Mouse (Mus musculus) forebrain, embryonic 11.5 days (tissue): ENCODE results near the gene Fam189a2. TPM values are rescaled to one million over a fixed set of nuclear protein-coding genes. Genes with fewer than 3 reads are reported as not detected.

Source experiments
- ATAC-seq: fragments of 200-750 bp; cut with Nextera tagmentation; replicated peaks from 2 replicates; pipeline ENCODE4 v1.8.0; 2017; ENCODE audit warnings: moderate TSS enrichment; ENCODE audit not compliant: low FRiP score
- DNase-seq: peaks from one replicate; pipeline ENCODE4 v3.0.0-alpha.2; 2017; ENCODE audit warnings: low spot score
- H3K27ac ChIP-seq: fragments of 300-500 bp; sonication (generic); 2 replicates; pipeline ENCODE4 v1.5.1; 2014; ENCODE audit warnings: low read depth, low read length
- H3K27me3 ChIP-seq: fragments of 300-500 bp; sonication (generic); 2 replicates; pipeline ENCODE4 v1.6.1; 2014; ENCODE audit warnings: mild to moderate bottlenecking, low read length, mixed read lengths; ENCODE audit not compliant: control insufficient read depth, insufficient read depth
- H3K36me3 ChIP-seq: fragments of 300-500 bp; sonication (generic); 2 replicates; pipeline ENCODE4 v1.6.1; 2014; ENCODE audit warnings: mild to moderate bottlenecking, low read length, moderate library complexity, mixed read lengths; ENCODE audit not compliant: control insufficient read depth, insufficient read depth
- H3K4me1 ChIP-seq: fragments of 300-500 bp; sonication (generic); replicated peaks from 2 replicates; pipeline ENCODE4 v1.6.1; 2014; ENCODE audit warnings: low read length, mixed read lengths; ENCODE audit not compliant: control insufficient read depth, insufficient read depth
- H3K4me2 ChIP-seq: fragments of 300-500 bp; sonication (generic); 2 replicates; pipeline ENCODE4 v1.6.1; 2014; ENCODE audit warnings: low read depth, mild to moderate bottlenecking, low read length, moderate library complexity, mixed read lengths; ENCODE audit not compliant: severe bottlenecking
- H3K4me3 ChIP-seq: fragments of 300-500 bp; sonication (generic); 2 replicates; pipeline ENCODE4 v1.5.1; 2014; ENCODE audit warnings: low read depth, low read length
- H3K9ac ChIP-seq: fragments of 300-500 bp; sonication (generic); 2 replicates; pipeline ENCODE4 v1.6.1; 2014; ENCODE audit warnings: low read length
- H3K9me3 ChIP-seq: fragments of 300-500 bp; sonication (generic); 2 replicates; pipeline ENCODE4 v1.6.1; 2016; ENCODE audit warnings: low read length, mixed read lengths; ENCODE audit not compliant: control insufficient read depth
- WGBS: fragments of 180-500 bp; shearing (Covaris S2); extraction: QIAGEN DNeasy Blood & Tissue Kit; methylation state at CpG from one replicate; pipeline ENCODE4 v1.1.7; 2014; 5-methylcytosine and 5-hydroxymethylcytosine counted together
- polyA plus RNA-seq: library from polyadenylated mRNA; unstranded; fragments of >200 nt; fragmentation: Nextera tagmentation; extraction: Ambion mirVana; gene quantifications from 2 replicates; pipeline ENCODE4 v1.2.1, GENCODE M21; 2014

Gene Fam189a2
- polyA plus RNA-seq, 1 experiment from 2014 or later, result 0.44 TPM

DNA sequence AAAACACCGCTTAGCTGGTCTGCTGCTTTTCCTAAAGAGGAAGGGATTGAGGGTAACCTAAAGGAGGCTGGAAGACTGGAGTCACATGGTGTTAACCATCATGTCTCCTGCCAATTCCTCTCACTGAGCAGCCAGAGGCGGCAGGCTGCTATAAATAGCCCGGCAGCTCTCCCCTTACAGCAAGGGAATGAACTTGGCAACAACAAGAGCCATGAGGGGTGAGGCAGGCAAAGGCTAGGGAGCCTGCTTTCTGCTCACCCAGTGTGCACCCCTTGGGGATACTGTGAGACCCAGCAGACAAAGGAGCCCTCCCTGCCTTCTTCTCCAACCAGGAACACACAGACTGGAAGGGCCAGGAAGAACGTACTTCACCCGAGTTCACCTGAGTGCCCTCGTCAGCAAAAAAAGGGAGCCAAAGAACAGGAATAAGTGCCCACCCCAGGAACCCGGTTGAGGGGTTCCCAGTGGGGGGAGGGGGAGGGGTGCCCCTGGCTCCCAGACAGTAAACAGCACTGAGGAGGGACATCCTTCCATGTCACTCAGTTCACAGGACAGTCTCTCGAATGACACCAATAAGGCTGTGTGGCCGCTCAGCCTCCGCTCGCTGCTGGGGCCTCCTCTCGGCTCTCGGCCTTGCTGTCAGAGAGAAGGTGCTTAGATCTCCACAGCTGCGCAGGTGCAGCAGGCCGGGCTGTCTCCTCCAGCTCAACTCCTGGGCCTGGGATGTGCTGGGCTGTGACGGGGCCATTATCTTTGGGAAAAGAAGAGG is 57.8 kb downstream of the Fam189a2 start:
- DNase-seq, result no peak
- H3K36me3 ChIP-seq, result no peaks in the 10 kb centered on the region
- 0 out of 2 replicates have a peak, but pooled peaks cover 3% of the 10 kb centered on the region for H3K4me1 ChIP-seq
- H3K4me3 ChIP-seq, result no peak overlapping the region
- no peak overlapping the region for H3K27ac ChIP-seq
- H3K9me3 ChIP-seq, result no peaks in the 10 kb centered on the region
- H3K4me2 ChIP-seq, result no peak overlapping the region
- H3K27me3 ChIP-seq, result no peaks in the 10 kb centered on the region
- ATAC-seq, result no peak; the same call in 1 of the 2 replicates
- WGBS, result 64% methylated on average over 16 of the region's 16 CpGs
- H3K9ac ChIP-seq, result no peak overlapping the region

GRCm38 (mm10) chr19:23971391-23971790 is 59.4 kb downstream of the Fam189a2 start:
- H3K27ac ChIP-seq, result no peak overlapping the region
- H3K4me1 ChIP-seq, result 0 out of 2 replicates have a peak, but pooled peaks cover 3% of the 10 kb centered on the region
- no peaks in the 10 kb centered on the region for H3K27me3 ChIP-seq
- H3K9me3 ChIP-seq, result no peaks in the 10 kb centered on the region
- H3K4me3 ChIP-seq, result no peak overlapping the region
- no peak overlapping the region for H3K4me2 ChIP-seq
- no peak for DNase-seq
- H3K36me3 ChIP-seq, result no peaks in the 10 kb centered on the region
- 91% methylated on average over 7 of the region's 7 CpGs for WGBS
- ATAC-seq, result no peak
- no peak overlapping the region for H3K9ac ChIP-seq

- Histone ChIP-seq H3K9ac (no peak overlapping the region), H3K27ac (no peak overlapping the region), H3K36me3 (no peaks in the 10 kb centered on the region), H3K4me3 (no peak overlapping the region), H3K27me3 (no peaks in the 10 kb centered on the region), H3K9me3 (no peaks in the 10 kb centered on the region), H3K4me2 (no peak overlapping the region), H3K4me1 (0 out of 2 replicates have a peak, but pooled peaks cover 3% of the 10 kb centered on the region)
- no peak for ATAC-seq
- DNase-seq, result no peak
- 98% methylated on average over 3 of the region's 3 CpGs for WGBS
These were observed 60.4 kb downstream of the Fam189a2 start for GRCm38 (mm10) chr19:23970374-23970773.

DNA sequence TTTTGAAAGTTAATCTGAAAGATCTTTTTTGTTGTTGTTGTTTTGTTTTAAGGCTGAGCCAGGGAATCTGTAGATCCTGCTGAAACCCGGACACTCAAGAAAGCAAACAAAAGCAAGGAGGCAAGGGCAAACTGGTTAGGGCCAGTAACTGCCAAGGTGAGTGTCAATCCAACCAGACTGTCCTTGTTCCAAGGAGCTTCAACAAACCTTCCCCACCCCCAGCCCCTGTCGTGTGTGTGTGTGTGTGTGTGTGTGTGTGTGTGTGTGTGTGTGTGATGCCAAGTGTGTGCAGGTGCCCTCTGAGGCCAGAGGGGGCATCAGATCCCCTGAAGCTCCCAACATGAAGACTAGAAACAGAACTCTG is 62.0 kb downstream of the Fam189a2 start:
- Histone ChIP-seq H3K27ac (no peak overlapping the region), H3K4me1 (0 out of 2 replicates have a peak, but pooled peaks cover 3% of the 10 kb centered on the region), H3K4me3 (no peak overlapping the region), H3K27me3 (no peaks in the 10 kb centered on the region), H3K36me3 (no peaks in the 10 kb centered on the region), H3K9me3 (no peaks in the 10 kb centered on the region), H3K9ac (no peak overlapping the region), H3K4me2 (no peak overlapping the region)
- no peak for ATAC-seq
- no peak for DNase-seq
- WGBS, result 88% methylated on average over 2 of the region's 2 CpGs

DNA sequence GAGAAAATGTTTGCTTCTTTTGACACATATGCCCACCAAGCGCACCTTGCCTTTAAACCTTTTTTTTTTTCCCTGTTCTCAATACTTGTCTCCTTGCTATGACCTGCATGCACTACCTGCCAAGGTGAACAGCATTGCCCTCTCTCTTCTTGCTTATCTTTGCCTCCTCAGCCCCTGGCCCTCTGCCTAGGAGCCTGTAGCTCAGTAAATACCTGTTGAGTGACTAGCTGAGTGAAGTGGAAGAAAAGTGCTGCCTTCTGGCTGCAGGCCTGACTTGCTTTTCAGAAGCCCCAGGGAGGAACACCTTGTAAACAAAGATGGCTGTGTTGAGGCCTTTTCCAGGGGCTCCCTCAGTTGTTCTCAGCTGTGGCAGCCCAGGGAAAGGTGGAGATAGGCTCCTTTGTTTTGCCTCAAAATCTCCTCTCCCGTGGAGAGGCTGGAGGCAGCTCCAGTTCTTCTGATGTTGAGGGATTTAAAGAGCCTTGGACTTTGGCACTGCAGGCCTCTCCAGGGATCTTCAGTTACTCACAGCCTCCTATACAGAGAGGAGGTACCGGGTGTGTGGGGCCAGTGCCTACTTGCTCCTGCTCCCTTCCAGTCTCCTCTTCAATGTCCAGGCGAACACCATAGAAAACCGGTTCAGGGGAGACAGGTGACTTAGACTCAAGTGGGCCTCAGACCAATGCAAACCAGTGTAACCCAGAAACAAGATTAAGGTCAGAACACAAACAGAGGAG is 62.5 kb downstream of the Fam189a2 start:
- no peaks in the 10 kb centered on the region for H3K27me3 ChIP-seq
- no peak for ATAC-seq
- WGBS, result 40% methylated on average over 5 of the region's 5 CpGs

GRCm38 (mm10) chr19:23967156-23967555 is 63.7 kb downstream of the Fam189a2 start:
- DNase-seq, result no peak
- no peak for ATAC-seq
- no peak overlapping the region for H3K4me2 ChIP-seq
- H3K4me1 ChIP-seq, result no peaks in the 10 kb centered on the region
- no peak overlapping the region for H3K4me3 ChIP-seq
- H3K9ac ChIP-seq, result no peak overlapping the region
- no peaks in the 10 kb centered on the region for H3K9me3 ChIP-seq
- H3K36me3 ChIP-seq, result no peaks in the 10 kb centered on the region
- no peaks in the 10 kb centered on the region for H3K27me3 ChIP-seq
- WGBS, result 50% methylated on average over 2 of the region's 2 CpGs
- no peak overlapping the region for H3K27ac ChIP-seq

More for the DNA sequence above, 62.5 kb downstream of the Fam189a2 start:
- Histone ChIP-seq H3K36me3 (no peaks in the 10 kb centered on the region), H3K4me3 (no peak overlapping the region), H3K9ac (no peak overlapping the region), H3K4me1 (0 out of 2 replicates have a peak, but pooled peaks cover 3% of the 10 kb centered on the region), H3K27ac (no peak overlapping the region), H3K4me2 (no peak overlapping the region), H3K9me3 (no peaks in the 10 kb centered on the region)
- no peak for DNase-seq

DNA sequence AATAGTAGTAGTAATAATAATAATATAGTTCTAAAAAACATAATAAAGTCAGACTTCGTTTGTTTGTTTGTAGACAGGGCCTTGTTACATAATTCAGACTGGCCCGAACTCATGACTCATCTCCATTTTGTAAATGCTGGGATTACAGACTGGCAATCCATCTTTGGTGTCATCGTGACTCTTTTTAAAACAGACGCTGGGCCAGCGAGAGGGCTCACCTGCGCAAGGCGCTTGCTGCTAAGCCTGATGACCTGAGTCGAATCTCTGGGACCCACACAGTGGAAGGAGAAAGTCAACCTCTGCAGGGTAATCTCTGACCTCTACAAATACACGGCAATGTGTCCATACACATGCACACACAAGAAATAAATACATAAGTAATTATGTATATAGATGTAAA is 64.4 kb downstream of the Fam189a2 start:
- no peaks in the 10 kb centered on the region for H3K4me1 ChIP-seq
- no peak overlapping the region for H3K9ac ChIP-seq
- no peaks in the 10 kb centered on the region for H3K9me3 ChIP-seq
- H3K4me3 ChIP-seq, result no peak overlapping the region
- no peak for ATAC-seq
- no peak overlapping the region for H3K4me2 ChIP-seq
- 93% methylated on average over 9 of the region's 9 CpGs for WGBS
- no peak overlapping the region for H3K27ac ChIP-seq
- no peaks in the 10 kb centered on the region for H3K27me3 ChIP-seq
- DNase-seq, result no peak
- no peaks in the 10 kb centered on the region for H3K36me3 ChIP-seq

DNA sequence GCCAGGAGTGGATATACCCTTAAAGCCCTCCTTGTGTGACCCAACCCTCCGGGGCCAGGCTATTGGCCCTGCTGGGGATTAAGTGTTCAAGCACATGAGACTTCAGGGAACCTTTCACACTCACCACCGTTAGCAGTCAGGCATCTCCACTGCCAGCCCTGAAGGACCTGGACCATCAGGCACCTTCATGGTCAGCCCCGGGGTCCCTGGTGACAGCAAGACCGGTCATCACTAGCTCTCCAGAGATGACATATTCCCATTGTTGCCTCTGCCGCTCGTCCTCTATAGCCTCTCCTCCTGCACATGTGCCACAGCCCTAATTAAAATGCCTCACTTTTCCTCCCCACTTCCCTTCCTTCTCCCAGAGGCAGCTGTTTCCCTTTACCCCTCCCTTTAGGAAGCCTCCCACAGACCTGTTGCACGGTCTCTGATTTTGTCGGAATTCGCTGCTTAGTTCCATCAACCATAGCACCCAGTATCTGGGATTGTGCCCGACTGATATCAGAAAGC is 66.4 kb downstream of the Fam189a2 start:
- H3K4me2 ChIP-seq, result no peak overlapping the region

More for the DNA sequence above, 66.4 kb downstream of the Fam189a2 start:
- Histone ChIP-seq H3K27ac (no peak overlapping the region), H3K4me3 (no peak overlapping the region), H3K4me1 (peaks cover 7% of the 10 kb centered on the region; the same call in 1 of the 2 replicates), H3K27me3 (no peaks in the 10 kb centered on the region), H3K9ac (no peak overlapping the region), H3K9me3 (no peaks in the 10 kb centered on the region), H3K36me3 (no peaks in the 10 kb centered on the region)
- ATAC-seq (no peak), DNase-seq (no peak)
- 73% methylated on average over 10 of the region's 10 CpGs for WGBS
